Mouse (Mus musculus): ENCODE measurements around the gene Wdr83.
A peak's percentile ranks its signal among the peaks of the same experiment; 100 is the strongest.

Gene Wdr83

DNA sequence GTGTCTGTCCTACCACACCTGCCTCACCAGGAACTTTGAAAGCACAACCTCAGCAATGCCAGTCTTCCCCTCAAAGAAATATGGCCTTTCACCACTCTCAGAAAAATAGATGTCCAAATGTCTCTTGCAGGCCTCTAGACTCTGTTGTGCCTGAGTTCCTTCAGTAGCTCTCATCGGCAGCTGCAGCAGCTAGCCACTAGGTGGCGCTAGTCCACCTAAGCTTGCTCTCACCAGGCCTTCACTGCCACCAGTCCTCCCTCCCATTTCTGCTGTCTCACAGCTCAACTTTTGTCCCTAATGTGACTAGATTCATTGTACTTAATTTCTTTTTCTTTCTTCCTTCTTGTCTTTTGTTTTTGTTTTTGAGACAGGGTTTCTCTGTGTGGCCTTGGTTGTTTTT is 4.1 kb downstream of the Wdr83 start:
- peak; percentile 92 for DNase-seq (ENCODE audit: low spot score)

DNA sequence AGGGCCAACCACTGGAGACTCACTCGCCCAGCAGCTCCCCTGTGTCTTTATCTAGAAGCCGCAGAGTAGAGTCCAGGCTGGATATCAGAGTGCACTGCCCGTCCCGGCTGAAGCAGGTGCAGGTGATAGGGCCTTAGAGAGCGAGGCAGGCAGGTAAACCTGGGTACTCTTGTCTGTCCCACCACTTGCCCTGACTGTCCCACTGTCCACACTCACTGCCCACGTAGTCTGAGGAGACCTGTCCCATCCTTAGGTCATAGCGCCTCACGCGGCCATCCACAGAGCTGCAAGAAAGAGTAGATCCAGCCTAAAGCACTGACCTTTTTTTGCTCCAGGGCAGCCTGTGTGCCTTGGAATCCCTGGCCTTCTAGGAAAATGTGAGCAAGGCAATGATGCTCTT is 5.1 kb downstream of the Wdr83 start:
- peak; percentile 54 for DNase-seq (ENCODE audit: low spot score)

DNA sequence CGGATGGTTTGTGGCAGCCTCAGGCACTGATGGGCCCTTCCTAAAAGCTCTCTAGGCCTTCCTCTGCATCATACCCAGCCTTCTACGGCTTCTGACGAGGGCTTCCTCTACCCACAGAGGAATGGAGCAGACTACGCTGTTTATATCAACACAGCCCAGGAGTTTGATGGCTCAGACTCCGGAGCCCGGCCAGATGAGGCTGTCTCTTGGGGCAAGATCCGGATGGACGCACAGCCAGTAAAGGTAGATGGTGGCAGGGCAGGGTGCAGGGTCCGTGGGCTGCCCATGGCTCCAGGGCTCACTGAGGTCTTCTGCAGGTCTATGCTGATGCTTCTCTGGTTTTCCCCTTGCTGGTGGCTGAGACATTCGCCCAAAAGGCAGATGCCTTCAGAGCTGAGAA is 6.5 kb downstream of the Wdr83 start:
- DNase-seq (ENCODE audit: low spot score) = no peak

DNA sequence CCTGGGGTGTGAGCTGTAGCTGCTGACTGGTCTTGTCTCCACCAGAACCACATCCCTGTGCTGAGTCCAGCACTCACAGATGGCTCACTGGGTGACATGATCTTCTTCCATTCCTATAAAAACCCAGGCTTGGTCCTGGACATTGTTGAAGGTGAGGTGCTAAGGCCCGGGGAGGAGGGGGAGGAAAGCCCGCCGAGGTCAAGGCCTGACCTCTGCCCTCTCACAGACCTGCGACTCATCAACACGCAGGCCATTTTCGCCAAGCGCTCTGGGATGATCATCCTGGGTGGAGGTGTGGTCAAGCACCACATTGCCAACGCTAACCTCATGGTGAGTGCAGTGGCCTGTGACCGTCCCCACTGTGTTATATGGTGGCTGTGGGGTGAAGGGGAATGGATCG is 6.9 kb downstream of the Wdr83 start:
- no peak for DNase-seq (ENCODE audit: low spot score)

DNA sequence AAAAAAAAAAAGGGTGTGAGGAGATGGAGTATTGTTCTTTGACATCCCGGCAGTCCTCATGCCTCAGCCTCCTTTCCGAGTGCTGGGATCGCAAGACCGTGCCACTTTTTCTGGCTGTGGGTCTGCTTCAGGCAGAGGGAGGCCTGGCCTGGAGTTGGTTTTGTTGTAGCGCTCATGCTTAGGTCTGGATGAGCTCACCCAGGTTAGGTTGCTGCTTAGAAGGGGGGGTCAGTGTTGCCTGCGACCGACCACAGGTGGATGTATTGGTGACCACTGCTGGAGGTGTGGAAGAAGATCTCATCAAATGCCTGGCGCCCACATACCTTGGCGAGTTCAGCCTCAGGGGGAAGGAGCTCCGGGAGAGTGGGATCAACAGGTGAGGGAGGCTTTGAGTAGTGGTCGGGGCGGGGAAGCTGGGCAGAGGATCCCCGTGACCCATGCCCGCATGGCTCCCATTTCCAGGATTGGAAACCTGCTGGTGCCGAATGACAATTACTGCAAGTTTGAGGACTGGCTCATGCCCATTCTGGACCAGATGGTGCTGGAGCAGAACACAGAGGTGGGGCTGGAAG is 8.0 kb downstream of the Wdr83 start:
- DNase-seq (ENCODE audit: low spot score) = no peak

DNA sequence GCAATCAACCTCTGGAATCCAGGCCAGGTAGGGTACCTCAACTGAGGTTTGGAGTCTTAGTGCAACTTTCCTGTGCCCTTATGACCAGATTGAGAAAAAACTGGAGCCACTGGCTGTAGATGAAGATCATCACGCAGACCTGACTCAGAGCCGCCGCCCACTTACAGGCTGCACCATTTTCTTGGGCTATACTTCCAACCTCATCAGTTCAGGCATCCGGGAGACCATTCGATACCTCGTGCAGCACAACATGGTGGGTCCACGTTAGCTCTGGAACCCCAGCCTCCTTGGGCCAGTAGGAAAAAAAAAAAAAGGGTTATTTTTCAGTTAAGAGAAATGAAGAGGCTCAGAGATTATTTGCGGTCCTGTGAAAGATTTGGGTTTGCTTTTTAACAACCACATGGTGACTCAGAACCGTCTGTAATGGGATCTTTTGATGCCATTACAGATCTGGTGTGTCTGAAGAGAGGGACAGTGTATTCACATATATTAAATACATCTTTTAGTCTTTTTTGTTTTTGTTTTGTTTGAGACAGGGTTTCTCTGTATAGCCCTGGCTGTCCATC is 8.7 kb downstream of the Wdr83 start:
- DNase-seq (ENCODE audit: low spot score) = no peak

DNA sequence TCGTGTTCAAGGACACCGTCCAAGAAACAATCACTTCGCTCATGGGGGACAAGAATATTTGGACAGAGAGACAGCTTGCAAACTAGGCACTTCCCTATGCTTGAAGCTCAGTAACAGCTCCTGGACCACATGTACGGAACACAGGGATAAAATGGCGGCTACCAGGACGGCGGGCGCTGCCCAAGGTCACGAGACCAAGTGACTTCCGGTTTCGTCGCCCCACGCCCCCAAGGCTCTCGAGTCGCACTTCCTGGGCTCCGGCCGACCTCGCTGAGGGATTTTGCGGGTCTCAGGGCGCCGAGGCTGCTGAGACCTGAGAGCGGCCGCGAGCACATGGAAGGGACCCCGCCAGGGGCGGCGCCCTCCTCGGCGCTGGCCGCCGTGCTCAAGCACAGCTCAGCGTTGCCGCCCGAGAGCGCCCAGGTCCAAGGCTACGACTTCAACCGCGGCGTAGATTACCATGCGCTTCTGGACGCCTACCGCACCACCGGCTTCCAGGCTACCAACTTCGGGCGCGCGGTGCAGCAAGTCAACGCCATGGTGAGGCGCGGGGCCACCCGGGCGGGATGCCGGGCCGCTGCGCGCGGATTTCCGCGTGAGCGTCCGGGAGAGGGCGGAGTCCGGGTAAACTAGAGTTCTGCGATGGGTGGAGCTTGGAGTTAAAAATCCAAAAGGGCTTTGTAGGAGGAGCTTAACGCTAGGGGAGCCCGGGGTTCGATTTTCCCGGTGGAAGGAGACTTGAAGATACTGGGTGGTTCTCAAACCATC is 9.4 kb downstream of the Wdr83 start, which contains the start of gene Dhps:
Gene Dhps (plus strand): TSS at position 244 of the 768 bp plus-strand sequence.
- DNase-seq (ENCODE audit: low spot score) = peak; percentile 95

DNA sequence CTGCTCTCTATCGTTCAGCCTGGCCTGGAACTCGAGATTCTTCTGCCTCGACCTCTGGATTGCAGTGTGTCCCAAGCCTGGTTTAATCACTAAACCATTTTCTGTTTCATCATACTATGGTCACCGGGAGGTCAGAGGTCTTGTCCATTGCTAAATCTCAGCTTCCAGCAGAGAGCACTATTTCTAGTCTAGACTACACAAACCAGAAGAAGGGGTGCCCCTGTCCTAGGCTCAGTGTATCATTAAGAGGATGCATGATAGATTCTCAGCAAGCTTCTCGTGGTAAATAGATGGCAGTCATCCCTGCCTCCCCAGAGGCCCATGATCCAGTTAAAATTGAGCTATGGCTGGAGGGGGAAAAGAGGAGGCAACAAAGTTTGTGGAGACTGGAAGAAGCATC is 10.1 kb downstream of the Wdr83 start:
- DNase-seq (ENCODE audit: low spot score) = peak; percentile 48

DNA sequence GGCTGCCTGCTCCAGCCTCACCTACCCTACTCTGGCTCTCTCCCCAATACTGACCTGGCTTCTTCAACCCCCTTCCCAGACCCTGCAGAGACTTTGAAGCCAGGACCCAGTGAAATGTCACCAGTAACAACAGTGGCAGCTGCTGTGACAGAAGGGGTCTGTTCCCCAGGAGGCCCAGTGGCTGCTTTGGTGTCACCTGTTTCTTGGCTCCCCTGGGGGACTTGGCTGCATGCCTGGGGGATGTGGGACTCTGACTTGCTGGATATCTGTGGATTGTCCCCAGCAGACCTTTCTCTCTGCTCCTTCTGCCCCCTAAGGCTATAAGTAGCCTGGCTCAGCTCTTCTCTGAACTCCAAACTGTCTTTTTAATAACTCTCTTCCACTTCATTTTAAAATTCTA is 13.1 kb downstream of the Wdr83 start, which contains the start of gene Gm5741:
Gene Gm5741 (minus strand): TSS at position 1 of the 400 bp plus-strand sequence.
- DNase-seq (ENCODE audit: low spot score) = no peak

DNA sequence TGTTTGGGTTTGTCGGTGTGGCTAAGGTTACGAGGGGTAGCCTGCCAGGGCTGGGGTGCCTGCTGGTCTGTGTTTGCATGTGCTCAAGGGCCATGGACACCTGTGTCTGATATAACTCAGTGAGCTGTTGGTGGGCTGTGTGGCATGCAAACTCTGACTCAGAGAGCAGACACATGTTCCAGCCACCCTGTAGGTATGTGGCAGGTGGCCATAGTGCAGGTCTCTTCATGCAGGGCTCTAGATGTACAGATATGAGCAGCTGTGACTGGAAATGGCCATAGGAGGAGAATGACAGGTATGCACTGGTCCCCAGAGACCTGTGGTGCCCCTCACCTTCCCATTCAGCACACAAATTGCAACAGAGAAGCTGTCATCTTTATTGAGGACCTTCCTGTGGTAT is 14.0 kb downstream of the Wdr83 start:
- DNase-seq (ENCODE audit: low spot score) = no peak

DNA sequence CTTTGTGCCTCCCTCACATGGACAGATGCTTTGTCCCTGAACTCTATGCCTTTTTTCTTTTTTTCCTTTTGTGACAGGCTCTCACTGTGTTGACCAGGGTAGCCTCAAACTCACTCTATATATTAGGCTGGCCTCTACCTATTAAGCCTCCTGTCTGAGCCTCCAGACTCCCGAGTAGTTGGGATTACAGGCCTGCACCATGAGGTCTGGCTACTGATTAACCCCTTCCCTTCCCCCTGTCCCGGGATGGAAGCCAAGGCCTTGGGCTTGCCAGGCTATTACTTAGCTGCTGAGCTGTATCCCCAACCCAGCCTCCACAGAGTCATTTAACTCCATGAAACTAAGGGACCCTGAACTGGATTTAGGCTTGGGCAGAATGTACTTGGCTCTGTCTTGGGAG is 15.9 kb downstream of the Wdr83 start:
- DNase-seq (ENCODE audit: low spot score) = peak; percentile 56

DNA sequence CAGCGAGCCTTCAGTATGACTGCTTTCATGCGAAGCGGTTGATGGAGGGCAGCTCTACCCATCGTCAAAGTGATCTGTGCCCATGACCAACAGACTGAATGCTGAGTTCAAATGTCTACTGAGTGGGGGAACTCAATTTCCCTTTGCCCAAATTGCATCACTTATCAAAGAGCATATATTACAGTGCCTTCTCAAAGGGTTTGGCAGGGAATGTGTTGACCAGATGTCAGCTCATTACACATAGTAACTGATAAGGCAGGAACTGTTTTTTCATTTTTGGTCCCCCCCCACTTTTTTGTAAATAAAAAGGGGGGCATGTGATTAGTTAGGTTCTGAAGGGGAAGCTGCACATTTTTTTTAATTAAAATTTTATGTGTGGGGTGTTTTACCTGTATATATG is 18.5 kb downstream of the Wdr83 start:
- no peak for DNase-seq (ENCODE audit: low spot score)

DNA sequence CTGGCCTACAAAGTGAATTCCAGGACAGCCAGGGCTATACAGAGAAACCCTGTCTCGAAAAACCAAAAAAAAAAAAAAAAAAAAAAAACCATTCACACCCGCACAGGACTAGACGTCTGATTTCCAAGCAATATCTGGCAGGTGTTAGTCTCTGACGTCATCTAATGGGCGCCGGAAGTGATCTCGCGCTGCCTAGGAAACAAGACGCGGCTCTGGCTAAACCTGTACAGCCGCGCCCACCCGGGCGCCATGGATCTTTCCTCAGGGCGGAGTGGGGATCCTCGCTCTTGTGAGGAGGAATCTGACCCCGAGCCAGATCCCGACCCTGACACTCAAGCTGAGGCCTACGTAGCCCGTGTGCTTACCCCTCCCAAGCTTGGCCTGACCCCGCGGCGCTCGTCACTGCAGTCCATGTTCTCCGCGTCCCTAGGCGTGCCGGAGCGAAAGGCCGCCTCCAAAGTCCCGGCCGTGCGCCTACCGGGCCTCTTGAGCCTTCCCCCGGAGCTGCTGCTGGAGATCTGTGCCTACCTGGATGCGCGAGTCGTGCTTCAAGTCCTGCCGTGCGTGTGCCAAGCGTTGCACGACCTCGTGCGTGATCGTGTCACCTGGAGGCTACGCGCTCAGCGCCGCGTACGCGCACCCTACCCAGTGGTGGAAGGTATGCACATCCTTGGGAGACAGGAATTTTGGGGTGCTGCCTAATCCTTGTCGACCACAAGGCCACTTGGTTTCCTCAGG is 21.1 kb downstream of the Wdr83 start, which contains the start of gene Fbxw9:
Gene Fbxw9 (plus strand): TSS at position 177 of the 738 bp plus-strand sequence.
- peak; percentile 96 for DNase-seq (ENCODE audit: low spot score)

DNA sequence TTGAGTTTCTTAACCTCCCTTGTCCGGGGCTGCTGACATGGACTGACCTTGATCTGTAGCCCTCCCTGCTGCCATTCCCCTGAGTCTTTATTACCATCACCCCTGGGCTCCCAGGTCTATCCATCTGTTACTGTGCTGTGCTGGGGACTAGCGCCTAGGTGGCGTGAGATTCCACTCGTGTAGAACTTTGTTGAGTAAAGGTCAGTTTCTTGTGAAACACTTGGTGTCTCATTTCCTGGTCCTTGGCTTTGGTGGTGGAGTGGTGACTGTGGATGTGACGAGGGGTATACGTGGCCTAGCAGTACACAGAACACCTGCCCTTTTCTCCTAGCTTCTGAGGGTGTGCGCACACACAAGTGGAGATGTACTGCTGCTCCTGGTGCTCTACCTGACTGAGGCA is 23.7 kb downstream of the Wdr83 start:
- DNase-seq (ENCODE audit: low spot score) = no peak

DNA sequence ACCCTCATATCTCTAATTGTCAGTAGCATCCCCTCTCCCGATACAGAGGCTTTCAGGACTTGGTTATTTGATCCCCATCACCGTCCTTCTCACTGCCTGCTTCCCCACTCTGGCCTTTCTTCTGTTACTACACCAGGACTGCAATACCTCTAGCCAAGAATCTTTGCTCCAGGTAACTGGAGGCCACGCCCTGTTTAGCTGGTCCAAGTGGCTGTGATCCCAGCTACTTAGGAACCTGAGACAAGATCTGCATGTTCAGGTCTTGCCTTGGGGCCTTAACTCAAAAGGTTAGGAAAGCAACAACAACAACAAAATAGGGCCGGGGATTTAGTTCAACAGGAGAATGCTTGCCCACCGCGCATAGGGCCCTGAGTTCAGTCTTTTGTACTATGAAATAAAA is 37.5 kb downstream of the Wdr83 start:
- DNase-seq (ENCODE audit: low spot score) = no peak

DNA sequence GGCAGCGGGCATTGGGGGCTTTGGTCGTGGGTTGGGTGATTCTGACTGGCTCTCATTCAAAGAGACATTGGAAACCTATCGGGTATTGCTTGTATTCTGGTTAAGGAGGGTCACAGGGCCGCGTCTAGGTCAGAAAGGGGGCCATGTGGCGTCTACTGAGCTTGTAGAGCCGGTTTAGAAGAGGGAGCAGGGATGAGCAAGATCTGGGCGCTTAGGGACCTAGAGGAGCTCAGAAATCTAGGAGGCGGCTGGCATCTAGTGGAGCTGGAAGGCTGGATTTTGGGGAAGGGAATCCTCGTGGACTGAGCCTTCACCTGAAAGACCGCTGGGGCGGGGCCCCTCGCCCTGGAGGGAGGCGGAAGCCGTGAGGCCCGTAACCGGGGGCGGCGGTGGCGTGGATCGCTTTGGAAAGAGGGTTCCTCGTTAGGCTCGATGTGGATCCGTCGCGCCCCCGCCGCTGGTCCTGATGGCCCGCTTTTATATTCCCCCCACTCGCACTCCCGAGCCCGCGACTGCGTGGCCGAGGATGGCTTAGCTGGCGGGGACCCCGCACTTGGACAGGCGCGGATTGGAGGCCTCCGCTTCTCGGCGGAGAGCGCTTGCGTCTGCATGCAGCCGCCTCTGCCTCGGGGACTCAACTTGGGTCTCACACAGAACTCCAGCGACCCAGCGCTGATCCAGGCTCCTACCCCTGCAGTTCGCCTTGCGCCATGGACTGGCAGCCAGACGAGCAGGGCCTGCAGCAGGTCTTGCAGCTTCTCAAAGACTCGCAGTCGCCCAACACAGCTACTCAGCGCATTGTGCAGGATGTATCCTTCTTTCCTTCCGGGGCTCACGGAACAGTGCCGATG is 43.2 kb downstream of the Wdr83 start:
- peak; percentile 66 for DNase-seq (ENCODE audit: low spot score)

DNA sequence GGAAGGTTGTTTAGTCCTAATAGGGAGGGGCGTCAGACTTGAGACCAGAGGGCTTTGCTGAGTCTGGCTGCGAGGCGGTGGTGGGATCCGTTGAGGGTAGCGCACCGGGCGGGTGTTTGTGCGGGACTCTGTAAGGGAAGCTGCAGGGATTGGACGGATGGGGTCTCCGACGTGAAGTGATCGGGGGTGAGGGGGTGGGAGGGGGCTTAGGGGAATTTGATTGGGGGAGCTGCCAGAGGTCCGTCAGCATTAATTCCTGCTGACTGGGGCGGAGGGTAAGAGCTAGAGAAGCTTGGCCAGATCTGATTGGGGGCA is 43.8 kb downstream of the Wdr83 start:
- no peak for DNase-seq (ENCODE audit: low spot score)

DNA sequence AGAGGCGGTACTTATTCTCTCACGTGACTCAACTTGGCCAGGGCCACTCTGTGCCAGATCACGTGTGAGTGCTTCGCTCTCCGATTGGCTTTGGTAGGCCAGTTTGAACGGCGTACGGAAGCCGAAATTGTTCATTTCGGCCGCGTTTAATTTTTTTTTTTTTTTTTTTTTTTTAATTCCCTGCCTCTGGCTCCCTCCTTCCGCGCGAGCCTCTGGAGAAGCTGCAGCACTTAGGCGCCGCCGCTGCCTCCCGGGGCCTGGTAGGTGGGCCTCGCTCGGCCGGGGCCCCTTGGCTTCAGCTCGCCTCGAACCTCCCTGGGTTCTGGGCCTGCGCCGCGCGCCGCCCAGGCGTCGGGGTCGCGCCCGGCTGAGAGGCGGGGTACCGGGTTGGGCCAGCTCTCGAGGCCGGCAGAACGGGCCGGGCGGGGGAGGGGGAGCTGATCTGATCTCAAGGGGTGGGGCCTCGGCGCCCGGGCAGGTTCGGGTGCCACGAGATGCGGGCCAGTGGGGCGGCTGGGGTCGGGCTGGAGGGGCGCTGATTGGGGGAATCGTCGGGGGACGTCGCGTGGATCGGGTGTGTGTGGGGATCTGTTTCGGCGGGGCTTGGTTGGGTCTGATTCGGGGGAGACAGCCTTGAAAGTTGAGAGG is 44.3 kb downstream of the Wdr83 start, which contains the start of gene Tnpo2:
Gene Tnpo2 (plus strand): TSS at position 198 of the 648 bp plus-strand sequence.
- DNase-seq (ENCODE audit: low spot score) = peak; percentile 100

DNA sequence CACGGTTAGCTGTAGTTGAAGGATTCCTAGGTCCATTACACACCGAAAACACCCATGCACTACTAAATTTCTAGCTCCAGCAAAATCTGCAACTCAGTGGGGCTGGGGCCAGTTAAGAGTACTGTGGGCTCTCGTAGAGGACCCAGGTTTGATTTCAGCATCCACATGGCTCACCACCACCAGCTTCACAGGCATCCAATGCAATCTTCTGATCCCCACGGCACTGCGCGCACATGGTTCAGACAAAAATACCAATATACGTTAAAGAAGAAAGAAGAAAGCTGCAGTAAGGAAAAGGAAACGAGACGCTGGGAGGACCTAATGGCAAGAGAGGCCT is 44.8 kb downstream of the Wdr83 start:
- DNase-seq (ENCODE audit: low spot score) = no peak

DNA sequence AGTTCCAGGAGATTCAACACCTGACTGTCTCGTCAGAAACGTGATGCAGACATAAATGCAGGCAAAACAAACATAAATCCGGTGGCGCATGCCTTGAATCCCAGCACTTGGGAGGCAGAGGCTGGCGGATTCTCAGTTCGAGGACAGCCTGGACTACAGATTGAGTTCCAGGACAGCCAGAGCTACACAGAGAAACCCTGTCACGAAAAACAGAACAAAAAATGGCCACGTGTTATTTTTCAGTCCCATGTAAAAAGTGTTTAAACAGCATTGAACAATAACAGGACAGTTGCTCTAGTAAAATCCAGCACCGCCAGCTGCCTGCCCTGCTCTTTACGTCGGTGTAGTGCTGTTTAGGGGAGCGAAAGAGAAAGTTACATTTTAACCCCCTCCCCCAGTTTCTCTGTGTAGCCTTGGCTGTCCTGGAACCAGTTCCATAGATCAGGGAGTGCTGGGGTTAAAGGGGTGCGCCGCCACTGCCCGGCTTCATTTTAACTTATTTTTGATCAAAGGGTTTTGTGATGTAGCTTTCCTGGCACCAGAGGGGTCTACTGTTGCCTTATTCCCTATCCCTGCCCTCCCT is 45.3 kb downstream of the Wdr83 start:
- DNase-seq (ENCODE audit: low spot score) = peak; percentile 78

DNA sequence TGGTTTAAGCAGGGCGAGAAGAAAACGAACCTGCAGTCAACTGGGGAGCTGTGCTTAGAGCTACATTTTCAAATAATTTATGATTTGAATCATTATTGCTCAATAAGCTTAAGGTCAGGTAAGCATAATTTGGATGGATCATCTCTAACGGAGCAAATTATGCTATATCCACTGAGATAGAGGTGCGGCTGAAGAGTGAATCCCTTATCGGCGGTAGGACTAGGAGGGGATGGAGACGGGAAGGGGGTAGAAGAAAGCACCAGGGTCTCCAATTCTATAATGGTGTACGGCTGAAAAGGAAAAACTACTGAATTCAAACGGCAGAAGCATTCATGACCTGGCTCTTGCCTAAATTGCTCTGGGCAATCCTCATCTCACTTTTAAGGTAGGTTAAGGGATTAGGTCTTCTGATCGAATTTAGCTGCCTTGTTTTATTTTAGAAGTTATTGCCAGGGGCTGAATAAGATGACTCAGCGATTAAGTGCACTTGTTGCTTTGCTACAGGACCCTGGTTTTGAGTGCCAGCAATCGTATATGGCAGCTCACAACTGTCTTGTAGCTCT is 45.9 kb downstream of the Wdr83 start:
- no peak for DNase-seq (ENCODE audit: low spot score)
